In genomic region chr11:67975252-67975651, GRCm38 (mm10) we compare ENCODE assay signal across 10 mouse cellular contexts. TPM values are rescaled to one million over a fixed set of nuclear protein-coding genes. Genes with fewer than 3 reads are reported as not detected.
DNase-seq lines count a peak whose midpoint lies in the region; ATAC-seq and TF ChIP-seq lines count a peak whose summit lies in the region.
"Had no signal": no experiment of that assay in that cellular context is flagged by ENCODE, and none has a peak within 500 bp of the region (broad histone marks: within the 10 kb centered on the region; RNA-seq: fewer than 3 reads in every experiment).

No protein-coding gene starts in this region.

- DNase-seq in adrenal gland, postnatal 10 days: peak; percentile 22
- DNase-seq in adrenal gland, adult 2 months: no peak
- DNase-seq in left cerebral cortex, adult 2 months (ENCODE audit: extremely low spot score in 1 of 2, low spot score in 2 of 2): peak in 1 of 2 experiments; percentile 23
- DNase-seq in left cerebral cortex, postnatal 36 days (ENCODE audit: low spot score in 2 of 2): no peak
- peak; percentile 21 for DNase-seq in Muller cell, postnatal 12 days (ENCODE audit: inconsistent ontology term)
- DNase-seq in limb, embryonic 11.5 days (ENCODE audit: low spot score): peak; percentile 67
- no peak for DNase-seq in heart, adult 9 months (ENCODE audit: low spot score in 2 of 2)

- H3K27me3 ChIP-seq in limb, embryonic 11.5 days (ENCODE audit: control insufficient read depth, insufficient read depth, low read length): no peaks in the 10 kb centered on the region
- no peaks in the 10 kb centered on the region for H3K27me3 ChIP-seq in heart, embryonic 12.5 days (replicated peaks)
- H3K27me3 ChIP-seq: embryonic facial prominence, embryonic 15.5 days had no signal

- H3K36me3 ChIP-seq in limb, embryonic 11.5 days (ENCODE audit: control insufficient read depth, insufficient read depth, low read length): no peaks in the 10 kb centered on the region
- peaks cover 16% of the 10 kb centered on the region for H3K36me3 ChIP-seq in heart, embryonic 12.5 days
- H3K36me3 ChIP-seq: embryonic facial prominence, embryonic 15.5 days had no signal

- no peak overlapping the region for H3K27ac ChIP-seq in left cerebral cortex, adult 2 months
- no peak overlapping the region for H3K27ac ChIP-seq in limb, embryonic 11.5 days (replicated peaks; ENCODE audit: low read depth, low read length)
- H3K27ac ChIP-seq in heart, embryonic 12.5 days (ENCODE audit: poor library complexity, severe bottlenecking): no peak overlapping the region
- H3K27ac ChIP-seq: embryonic facial prominence, embryonic 15.5 days; macrophage had no signal

- no peaks in the 10 kb centered on the region for H3K9me3 ChIP-seq in limb, embryonic 11.5 days (ENCODE audit: control insufficient read depth, low read length)
- no peaks in the 10 kb centered on the region for H3K9me3 ChIP-seq in heart, embryonic 12.5 days (replicated peaks)
- H3K9me3 ChIP-seq: embryonic facial prominence, embryonic 15.5 days had no signal

- H3K4me3 ChIP-seq in left cerebral cortex, adult 2 months: no peak overlapping the region
- no peak overlapping the region for H3K4me3 ChIP-seq in limb, embryonic 11.5 days (ENCODE audit: low read depth, low read length)
- H3K4me3 ChIP-seq in heart, embryonic 12.5 days: no peak overlapping the region
- H3K4me3 ChIP-seq: embryonic facial prominence, embryonic 15.5 days had no signal

- TF ChIP-seq CTCF in left cerebral cortex, adult 2 months (IDR thresholded peaks at IDR 0.05): peak; percentile 56

- intact Hi-C loops in left cerebral cortex, adult 2 months (cut with DNase I): no loop called here
- intact Hi-C loops in left cerebral cortex, postnatal 36 days (cut with DNase I): loop anchor here (10.0 kb wide), 1 partner anchor 430 kb away; the partner anchor contains the start of gene Ntn1

- ATAC-seq in limb, embryonic 11.5 days (ENCODE audit: insufficient number of reproducible peaks, low FRiP score, low TSS enrichment, low read depth): no peak
- ATAC-seq in heart, embryonic 12.5 days (ENCODE audit: insufficient number of reproducible peaks, low FRiP score): no peak

- no peak overlapping the region for H3K9ac ChIP-seq in limb, embryonic 11.5 days (ENCODE audit: low read length)
- no peak overlapping the region for H3K9ac ChIP-seq in heart, embryonic 12.5 days
- H3K9ac ChIP-seq: embryonic facial prominence, embryonic 15.5 days had no signal

- 15% methylated on average over 2 of the region's 2 CpGs for WGBS in limb, embryonic 11.5 days
- 16% methylated on average over 2 of the region's 2 CpGs for WGBS in heart, embryonic 12.5 days

- H3K4me2 ChIP-seq in limb, embryonic 11.5 days (ENCODE audit: low read depth, severe bottlenecking): no peak overlapping the region
- no peak overlapping the region for H3K4me2 ChIP-seq in heart, embryonic 12.5 days
- H3K4me2 ChIP-seq: embryonic facial prominence, embryonic 15.5 days had no signal

- H3K4me1 ChIP-seq in limb, embryonic 11.5 days (ENCODE audit: control insufficient read depth, insufficient read depth, low read length): no peaks in the 10 kb centered on the region
- peaks cover 13% of the 10 kb centered on the region for H3K4me1 ChIP-seq in heart, embryonic 12.5 days (replicated peaks)

RNA-seq across cellular contexts. Expression of gene Stx8, which starts 9.3 kb away (rescaled TPM):
- total RNA-seq in adrenal gland, postnatal 10 days (2021): 10 to 100 TPM; 33.2 to 34.1 TPM
- total RNA-seq in adrenal gland, adult 2 months (2021): 10 to 100 TPM; 28.5 to 36.1 TPM
- polyA plus RNA-seq in adrenal gland, adult 2 months (2012; rRNA removed): 1.1 and 2.2 TPM in 2 replicates
- 10 to 100 TPM; 36.4 to 42.7 TPM for total RNA-seq in left cerebral cortex, adult 2 months (2021)
- 10 to 100 TPM; 36.7 to 42.5 TPM for total RNA-seq in left cerebral cortex, postnatal 36 days (2021)
- polyA plus RNA-seq in limb, embryonic 11.5 days (2014; fragmentation: Nextera tagmentation; extraction: Ambion mirVana): 49.8 and 53.4 TPM in 2 replicates
- 58.2 and 61.9 TPM in 2 replicates for polyA plus RNA-seq in heart, embryonic 12.5 days (2016; fragmentation: Nextera tagmentation; extraction: Ambion mirVana)

RNA-seq across cellular contexts. Expression of gene Cfap52, which starts 9.8 kb away (rescaled TPM):
- total RNA-seq in adrenal gland, postnatal 10 days (2021): under 1 TPM in 1 of 2 experiments, not detected in 1; 0.55 TPM
- not detected for total RNA-seq in adrenal gland, adult 2 months (2021)
- polyA plus RNA-seq in adrenal gland, adult 2 months (2012; rRNA removed): not detected in 2 replicates
- total RNA-seq in left cerebral cortex, adult 2 months (2021): 1 to 10 TPM; 7.3 to 7.7 TPM
- 10 to 100 TPM in 1 of 2 experiments, 1 to 10 TPM in 1; 6.5 to 12.8 TPM for total RNA-seq in left cerebral cortex, postnatal 36 days (2021)
- 0.17 and 0.37 TPM in 2 replicates for polyA plus RNA-seq in limb, embryonic 11.5 days (2014; fragmentation: Nextera tagmentation; extraction: Ambion mirVana)
- polyA plus RNA-seq in heart, embryonic 12.5 days (2016; fragmentation: Nextera tagmentation; extraction: Ambion mirVana): 0.18 and 0.27 TPM in 2 replicates
- polyA plus RNA-seq: macrophage had no signal

RNA-seq across cellular contexts. Expression of gene Usp43, which starts 53.3 kb away (rescaled TPM):
- 1 to 10 TPM; 1.7 to 2.9 TPM for total RNA-seq in adrenal gland, postnatal 10 days (2021)
- total RNA-seq in adrenal gland, adult 2 months (2021): 1 to 10 TPM; 1.0 to 1.1 TPM
- 1.5 and 1.7 TPM in 2 replicates for polyA plus RNA-seq in adrenal gland, adult 2 months (2012; rRNA removed)
- total RNA-seq in left cerebral cortex, adult 2 months (2021): 1 to 10 TPM; 3.4 to 4.8 TPM
- 1 to 10 TPM; 3.6 to 6.0 TPM for total RNA-seq in left cerebral cortex, postnatal 36 days (2021)
- 0.72 and 0.96 TPM in 2 replicates for polyA plus RNA-seq in limb, embryonic 11.5 days (2014; fragmentation: Nextera tagmentation; extraction: Ambion mirVana)
- 0.60 TPM in 2 replicates for polyA plus RNA-seq in heart, embryonic 12.5 days (2016; fragmentation: Nextera tagmentation; extraction: Ambion mirVana)
- polyA plus RNA-seq: macrophage had no signal

Comparison
In these comparisons a context has a peak if more than half of its experiments do, and no peak if none do; other contexts are left out.
1. DNase-seq: peak in adrenal gland, postnatal 10 days (single experiment), Muller cell, postnatal 12 days (single experiment) and limb, embryonic 11.5 days (single experiment); none in adrenal gland, adult 2 months (single experiment), left cerebral cortex, postnatal 36 days (0 of 2) and heart, adult 9 months (0 of 2).
2. RNA of gene Cfap52, which starts 9.8 kb away (total RNA-seq): 6.5 to 12.8 TPM in left cerebral cortex, postnatal 36 days and 7.3 to 7.7 TPM in left cerebral cortex, adult 2 months; 0.55 TPM in adrenal gland, postnatal 10 days and not detected in adrenal gland, adult 2 months; every median in the first group is over 4 times any median in the second.